Mouse (Mus musculus) common myeloid progenitor, adult 5-6 weeks (primary cell): ENCODE measurements at regions not wholly inside any gene's neighbourhood (a gene's known extent, or its start where the extent isn't known, plus 50 kb on each side); places are given as distances from the start of the nearest gene placed in this dataset.
A peak's percentile ranks its signal among the peaks of the same experiment; 100 is the strongest.

ENCODE experiments used
- ATAC-seq: replicated peaks from 2 replicates; pipeline ENCODE4 v1.8.0; 2016; ENCODE audit warnings: low read depth, mild to moderate bottlenecking, moderate TSS enrichment, inconsistent platforms; ENCODE audit not compliant: poor library complexity, severe bottlenecking

DNA sequence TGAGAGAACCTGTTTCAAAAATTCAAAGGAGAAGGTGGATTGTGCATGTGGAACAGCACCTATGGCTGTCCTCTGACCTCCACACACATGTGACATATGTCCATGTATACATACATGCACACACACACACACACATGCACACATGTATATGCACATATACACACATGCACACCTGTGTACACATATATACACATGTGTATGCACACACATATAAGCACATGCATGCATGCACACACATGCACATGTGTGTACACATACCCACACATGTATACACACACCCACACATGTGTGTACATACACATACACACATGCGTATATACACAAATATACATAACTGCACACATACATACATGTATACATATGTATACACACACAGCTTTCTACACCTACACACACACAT lies 326.1 kb upstream of the Runx1 start:
- no peak for ATAC-seq

DNA sequence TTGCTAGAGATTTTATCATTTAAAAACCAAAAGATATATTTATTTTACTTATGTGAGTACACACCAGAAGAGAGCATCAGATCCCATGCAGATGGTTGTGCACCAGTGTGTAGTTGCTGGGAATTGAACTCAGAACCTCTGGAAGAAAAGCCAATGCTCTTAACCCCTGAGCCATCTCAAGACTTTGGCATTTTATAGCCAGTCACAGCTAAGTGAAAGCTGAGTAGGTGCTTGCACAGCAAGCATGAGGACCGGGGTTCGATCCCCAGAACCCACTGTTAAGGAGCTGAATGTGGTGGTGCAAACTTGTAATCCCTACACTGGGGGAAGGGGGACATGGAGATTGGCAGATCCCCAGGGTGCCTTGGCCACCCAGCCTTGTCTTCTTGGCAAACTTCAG lies 325.7 kb upstream of the Runx1 start:
- no peak for ATAC-seq

DNA sequence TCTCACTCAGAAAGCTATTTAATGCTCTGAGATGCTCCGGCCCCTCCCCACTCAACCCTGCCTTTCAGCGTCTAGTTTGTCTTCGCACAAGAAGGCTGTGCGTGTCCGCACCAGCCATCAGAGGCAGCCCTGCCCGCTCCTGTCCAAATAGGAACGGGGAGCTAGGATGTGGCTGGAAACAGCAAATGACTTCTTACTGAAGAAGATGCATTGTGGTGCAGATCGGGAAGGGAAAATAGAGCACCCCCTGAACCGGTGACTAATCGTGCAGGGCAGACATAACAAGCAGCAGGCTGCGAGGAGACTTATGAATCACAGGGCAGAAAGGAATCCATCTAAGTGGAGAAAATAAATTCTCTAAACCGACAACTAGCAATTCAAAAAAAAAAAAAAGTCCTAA lies 324.5 kb upstream of the Runx1 start:
- ATAC-seq: no peak

DNA sequence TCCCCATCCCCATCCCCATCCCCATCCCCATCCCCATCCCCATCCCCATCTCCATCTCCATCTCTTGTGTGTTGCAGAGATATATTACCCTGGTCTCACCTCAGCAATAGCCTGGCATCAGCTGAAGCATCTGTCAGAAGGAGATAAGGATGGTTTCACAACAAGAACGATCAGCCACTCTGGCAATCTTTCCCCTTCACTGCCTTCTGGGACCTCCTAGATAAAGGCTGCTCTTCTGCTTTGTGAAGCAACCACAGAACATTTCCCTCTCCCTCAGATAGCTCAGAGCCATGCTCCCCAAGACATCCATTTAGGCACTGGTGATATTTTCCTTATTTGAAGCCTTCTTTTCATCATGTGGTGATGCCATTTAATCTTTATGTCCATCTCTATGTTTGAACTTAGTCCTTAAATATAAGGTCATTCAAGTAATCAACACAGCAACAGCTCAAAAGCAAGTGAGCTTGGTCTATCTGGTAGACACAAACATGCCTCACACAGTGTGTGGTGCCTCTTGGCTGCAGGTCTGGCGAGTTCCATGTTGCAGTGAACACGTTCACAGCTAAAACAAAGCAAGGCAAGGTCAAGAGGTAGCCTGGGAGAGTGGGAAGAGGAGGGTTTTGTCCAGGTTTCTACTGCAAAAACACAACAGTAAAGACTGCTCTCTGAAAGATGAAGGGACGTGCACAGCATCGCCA lies 321.7 kb upstream of the Runx1 start:
- peak; percentile 91 for ATAC-seq

DNA sequence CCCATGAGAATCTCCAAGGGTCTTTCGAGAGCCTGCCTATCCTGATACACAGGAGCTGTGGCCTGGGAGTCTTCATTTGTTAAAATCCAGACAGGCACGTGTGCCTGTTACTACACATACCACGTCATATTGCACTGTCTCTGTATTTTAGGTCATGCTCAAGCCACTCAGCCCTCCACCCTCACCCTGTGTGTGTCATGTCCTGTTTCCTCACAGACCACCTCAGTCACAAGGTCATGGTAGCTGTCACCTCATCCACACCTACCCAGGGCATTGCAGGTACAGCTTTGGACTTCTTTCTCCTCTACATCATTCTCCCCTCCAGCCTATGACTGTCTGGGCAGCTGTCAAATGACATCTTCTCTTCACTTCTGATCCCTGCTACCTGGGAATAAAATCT lies 320.9 kb upstream of the Runx1 start:
- no peak for ATAC-seq

DNA sequence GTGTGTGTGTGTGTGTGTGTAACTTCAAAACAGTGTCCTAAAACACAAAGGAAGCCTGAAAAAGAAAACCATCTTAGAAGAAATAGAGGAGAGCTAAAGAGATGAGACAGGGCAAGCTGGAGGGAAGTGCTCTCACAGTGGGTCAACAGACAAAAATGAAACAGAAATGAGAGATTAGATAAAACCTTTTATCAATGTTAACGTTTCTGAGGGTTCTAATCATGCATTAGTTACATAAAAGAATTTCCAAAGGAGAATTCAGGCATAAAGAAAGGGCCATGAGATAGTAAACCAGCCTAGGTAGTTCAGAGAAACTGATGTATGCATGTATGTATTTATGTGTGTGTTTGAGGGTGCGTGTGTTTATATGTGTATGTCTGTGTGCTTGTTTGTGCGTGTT lies 319.7 kb upstream of the Runx1 start:
- no peak for ATAC-seq

DNA sequence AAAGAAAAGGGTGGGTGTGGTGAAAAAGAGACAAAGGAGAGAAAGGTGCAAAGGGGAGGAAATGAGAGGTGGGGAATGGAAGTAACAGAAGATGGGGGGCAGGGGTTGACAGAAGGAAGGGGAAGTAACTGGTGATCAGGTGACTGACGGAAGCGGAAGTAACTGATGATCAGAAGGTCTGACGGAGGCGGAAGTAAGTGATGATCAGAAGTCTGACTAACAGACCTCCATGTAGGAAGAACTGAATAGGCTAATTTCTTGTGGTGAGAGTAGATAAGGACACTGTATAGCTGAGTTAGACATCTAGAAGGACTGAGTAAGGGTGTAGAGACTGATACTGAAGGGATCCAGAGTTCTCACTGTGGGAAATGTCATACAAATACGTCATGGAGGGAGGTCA lies 318.1 kb upstream of the Runx1 start:
- no peak for ATAC-seq

DNA sequence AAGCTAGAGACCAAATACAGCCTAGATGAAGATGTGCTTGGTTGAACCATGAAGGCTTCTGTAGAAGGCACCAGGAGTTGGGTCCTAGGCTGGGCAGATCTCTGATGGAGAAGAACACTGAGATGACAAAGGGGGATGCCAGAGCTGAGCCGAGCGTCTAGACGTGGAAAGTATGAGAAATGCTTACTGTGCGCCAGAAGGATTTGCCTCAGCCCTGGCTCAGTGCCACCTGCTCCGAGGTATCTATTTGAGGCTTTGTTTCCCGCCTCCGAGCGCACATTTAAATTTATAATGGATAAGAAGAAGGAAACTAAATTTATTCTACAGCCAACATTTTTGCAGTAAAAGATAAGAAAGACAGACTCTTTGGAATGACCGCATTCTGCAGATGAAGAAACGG lies 317.2 kb upstream of the Runx1 start:
- ATAC-seq: no peak

DNA sequence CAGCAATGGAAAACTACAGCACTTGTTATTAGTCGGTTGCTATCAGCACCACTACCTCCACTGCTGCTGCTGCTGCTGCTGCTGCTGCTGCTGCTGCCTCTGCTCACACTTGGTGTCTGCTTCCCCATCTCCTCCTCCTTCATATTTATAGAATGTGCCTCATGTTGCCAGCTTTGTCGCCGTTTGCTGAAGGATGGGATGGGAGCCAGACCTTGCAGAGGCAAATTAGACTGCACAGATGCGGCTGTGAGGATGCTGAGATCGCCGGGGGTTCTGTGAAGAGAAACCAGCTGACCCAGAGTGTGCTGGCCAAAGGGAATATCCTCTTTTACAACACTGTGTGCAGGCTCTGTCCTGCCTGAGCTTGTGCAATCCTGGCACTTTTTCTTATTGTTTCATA lies 316.0 kb upstream of the Runx1 start:
- no peak for ATAC-seq

DNA sequence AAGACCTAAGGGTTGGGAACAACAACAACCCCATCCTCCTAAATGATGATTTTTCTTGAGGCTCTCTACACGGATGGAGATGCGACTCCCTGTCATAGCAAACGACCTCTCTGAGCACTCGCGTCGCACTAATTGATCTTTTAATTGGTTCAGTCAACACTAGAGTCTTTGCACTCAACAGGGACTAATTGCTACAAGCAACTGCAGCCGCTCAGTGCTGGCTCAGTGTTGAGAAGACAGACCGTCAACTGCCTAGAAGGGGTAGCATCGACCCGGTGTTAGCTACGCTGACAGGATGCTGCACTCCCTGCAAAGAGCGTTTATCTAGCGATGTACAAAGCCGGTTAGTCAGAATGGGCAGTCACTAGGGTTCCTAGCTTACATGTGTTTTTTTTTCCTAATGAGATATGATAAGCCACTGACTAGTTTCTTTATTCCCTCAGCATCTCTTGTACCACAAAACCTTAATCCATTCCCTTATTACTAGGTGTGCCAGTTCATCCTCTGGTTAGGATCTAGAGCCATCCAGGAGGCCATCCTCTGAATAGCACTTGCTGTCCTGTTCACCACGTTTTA lies 314.7 kb upstream of the Runx1 start:
- no peak for ATAC-seq

DNA sequence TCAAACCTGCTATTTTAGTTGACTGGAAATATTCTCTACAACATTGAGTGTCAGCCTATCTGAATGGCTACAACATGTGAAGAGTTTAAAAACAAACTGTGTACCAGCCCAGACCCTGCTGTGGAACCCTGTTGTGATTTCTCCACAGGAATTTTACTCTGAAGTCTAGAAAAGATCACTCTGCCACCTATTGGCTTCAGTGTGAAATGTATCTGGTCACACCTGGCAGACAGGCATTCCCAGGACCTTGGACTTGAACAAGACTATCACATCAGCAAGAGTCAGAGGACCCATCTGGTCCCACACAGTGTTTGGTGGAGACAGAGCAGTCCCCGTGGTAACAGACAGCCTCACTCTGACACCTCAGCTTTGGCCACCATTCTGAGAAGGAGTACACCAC lies 311.3 kb upstream of the Runx1 start:
- no peak for ATAC-seq

DNA sequence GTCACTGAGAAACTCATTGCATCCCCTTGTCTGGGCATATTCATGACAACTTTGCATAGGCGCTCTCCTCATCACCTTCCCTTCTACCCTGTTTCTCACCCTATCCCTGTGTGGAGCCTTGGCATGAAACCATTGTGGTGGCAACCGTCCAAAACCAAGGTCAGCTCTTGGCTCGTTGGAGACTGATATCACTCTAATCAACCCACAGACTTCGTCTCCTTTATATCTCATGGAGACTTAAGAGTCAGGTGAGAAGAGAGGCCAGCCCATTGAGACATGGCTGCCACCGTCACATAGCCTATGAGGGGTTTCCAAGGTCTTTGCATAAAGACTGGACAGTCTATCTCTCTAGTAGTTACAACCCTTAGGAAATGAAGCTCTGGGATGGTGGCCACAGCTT lies 305.5 kb upstream of the Runx1 start:
- ATAC-seq: no peak

DNA sequence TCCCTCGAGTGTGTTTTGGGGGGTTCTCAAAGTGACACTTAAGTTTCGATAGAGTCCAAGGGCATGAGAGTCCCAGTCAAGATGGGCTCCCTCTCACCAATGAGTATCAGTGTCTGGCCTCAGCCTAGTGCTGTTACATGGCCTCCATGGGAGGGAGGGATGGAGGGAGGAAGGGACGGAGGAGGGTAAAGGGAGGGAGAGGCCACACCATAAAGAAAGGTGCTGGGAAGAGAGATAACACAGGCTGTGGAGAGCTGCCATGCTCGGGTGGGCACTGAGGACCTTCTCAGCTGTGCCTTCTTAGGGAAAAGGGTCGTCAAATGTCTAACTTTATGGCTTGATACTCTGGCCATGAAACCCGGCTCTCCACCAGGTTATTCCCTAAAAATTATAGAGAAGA lies 304.7 kb upstream of the Runx1 start:
- ATAC-seq: no peak

DNA sequence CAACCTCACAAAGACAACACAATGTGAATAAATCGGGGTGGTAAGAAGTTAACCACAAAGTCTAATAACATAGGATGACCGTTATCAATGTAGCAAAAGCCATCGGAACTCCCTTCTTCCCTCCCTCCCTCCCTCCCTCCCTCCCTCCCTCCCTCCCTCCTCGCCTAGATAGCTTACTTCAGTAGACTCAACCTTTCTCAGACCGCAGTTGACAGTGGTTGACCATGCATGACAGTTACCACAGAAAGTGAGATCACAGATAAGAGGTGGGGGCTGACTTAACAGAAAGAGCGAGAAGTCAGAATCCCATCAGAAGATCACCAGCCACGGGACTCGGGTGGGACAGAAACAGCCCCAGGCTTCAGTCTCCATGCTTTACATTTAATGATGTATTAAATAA lies 297.8 kb upstream of the Runx1 start:
- peak; percentile 82 for ATAC-seq

DNA sequence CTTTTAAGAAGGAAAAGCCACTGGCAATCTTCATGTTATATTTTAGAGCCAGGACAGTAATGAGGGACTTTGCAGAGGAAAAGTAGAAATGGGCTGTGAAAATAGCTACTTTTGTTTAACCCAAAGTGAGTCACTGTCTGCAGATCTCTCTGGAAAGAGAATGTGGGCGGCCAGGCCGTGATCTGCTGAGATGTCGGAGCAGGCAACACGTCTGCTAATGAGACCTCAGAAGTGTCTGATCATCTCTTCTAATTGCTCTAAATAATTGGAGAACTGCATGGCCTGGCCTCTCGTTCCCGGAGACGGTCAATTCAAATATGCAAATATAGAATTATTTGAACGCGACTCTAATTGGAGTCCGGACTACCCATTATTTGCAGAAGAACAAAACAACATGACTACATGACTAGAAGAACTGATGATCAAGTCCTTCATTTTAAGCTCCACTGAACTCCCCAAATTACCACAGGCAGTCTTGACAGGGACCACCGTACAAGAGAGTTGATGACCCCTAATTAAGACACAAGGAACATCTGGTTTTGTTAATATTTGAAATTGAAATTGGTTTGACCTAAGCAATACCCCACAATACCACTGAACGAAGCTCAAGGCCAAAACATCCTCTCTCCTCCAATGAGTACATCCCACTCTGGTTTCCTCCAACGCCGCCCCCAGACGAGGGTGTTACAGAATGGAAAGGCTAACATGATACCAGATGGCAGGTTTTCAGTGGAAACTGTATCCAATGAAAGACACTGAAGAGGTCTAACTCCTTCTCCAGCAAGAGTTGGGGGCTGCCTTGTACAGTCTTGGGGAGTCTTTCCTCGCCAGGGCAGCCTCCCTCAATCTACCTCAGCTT lies 290.4 kb upstream of the Runx1 start:
- ATAC-seq: no peak

DNA sequence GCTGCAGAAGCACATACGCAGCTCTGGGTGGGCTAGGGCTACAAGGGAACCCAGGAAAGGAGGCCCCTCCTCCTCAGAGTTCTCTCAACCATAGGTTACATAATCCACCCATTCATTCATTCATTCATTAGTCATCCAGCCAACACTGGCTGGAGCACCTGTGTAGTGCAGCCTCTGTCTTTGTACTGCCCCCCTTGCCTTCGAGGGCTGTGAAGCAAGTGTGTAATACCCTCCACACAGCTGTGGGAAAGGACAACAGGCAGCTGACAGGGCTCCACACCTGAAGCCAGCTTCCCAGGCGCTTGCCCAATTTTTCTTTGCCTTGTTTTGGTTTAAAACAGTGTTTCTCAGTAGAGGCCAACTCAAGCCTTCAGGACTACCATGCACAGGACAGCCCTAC lies 285.0 kb upstream of the Runx1 start:
- no peak for ATAC-seq

DNA sequence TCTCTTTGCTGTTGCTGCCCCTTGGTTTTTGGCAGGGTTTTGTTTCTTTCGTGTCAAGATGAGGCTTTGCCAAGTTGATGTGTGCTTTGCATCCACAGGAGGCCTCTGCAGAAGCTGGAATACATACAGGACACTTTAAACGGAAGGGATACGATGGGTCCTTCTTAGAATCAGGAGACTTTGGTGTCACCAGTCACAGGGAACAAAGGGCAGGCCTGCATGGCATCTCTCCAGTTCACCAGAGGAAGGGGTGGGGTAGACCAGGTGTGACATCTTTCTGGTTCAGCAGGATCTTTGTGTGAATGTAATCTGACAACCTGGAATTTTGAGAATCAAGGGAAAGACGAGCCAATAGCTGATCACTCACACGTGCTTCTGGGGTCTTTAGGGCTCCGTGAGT lies 284.5 kb upstream of the Runx1 start:
- ATAC-seq: no peak

DNA sequence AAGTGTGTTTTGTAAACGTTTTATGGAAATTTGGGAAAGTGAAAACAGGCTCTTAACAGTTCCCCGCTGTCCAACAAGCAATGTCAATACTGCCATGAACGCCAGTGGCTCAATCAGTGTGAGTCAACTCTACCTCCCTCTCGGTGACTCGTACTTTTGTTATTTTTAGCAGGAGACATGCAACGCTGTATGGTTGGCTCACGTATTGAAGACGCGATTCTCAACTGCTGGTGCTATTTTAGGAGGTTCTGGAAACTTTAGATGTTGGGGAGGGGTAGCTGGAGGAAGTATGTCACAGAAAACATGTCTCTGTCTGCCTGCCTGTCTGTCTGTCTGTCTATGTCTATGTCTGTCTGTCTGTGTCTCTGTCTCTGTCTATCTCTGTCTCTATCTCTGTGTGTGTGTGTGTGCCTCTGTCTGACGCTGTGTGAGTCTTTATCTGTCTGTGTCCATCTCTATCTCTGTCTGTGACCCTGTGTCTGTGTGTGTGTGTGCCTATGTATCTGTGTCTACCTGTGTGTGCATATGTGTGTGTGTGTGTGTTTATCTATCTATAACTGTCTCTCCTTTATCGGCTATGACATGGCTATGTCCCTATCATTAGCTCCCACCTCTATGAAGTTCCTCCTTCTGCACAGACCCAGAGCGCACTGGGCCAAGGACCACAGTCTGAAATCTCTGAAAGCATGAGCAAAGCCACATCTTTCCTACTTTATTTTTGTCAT lies 283.9 kb upstream of the Runx1 start:
- no peak; the same call in 1 of the 2 replicates for ATAC-seq

DNA sequence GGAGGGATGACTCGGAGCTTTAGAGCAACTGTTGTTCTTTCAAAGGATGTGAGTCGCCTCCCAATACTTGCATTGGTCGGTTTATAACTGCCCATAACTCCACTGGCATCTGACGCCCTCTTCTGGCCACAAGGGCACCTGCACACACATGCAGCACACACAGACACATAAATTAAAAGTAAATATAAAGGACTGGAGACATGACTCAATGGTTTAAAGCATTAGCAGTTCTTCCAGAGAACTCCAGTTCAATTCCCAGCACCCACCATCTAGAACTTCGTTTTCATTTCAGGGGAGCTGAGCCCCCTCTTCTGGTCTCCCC lies 281.5 kb upstream of the Runx1 start:
- no peak for ATAC-seq

DNA sequence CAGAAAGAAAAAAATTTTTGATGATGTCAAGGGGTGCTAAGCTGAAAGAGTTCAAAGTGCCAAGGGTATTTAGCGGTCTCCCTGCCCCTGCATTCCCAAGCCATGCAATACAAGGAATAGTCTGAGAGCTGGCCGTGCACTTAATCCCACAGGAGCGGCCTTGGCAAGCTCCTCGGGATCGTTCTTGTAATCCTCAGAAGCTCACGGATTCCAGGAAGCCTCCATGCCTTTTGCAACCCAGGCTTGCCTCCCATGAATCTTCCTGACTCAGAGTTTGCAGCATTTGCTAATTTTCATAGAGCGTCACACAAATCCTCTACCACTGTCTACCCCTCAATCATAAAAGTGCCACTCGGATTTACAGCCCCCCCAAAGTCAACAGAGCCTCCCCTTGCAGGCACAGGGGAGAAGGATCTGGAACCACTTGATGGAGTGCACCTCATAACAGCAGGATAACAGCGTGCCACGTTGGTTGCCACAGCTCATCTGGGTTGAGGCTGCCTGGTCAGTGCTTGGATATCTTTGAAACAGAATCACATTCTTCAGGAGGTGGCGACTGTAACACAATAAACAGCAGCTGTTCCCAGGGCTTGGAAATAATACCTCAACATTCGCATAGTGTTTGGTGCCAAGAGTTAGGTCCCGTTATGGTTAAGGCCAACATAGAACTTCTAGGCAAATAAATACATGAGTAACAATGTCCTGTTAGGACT lies 281.0 kb upstream of the Runx1 start:
- no peak for ATAC-seq
